Mouse (Mus musculus): Measurements from ENCODE around the gene Creb5.

DNA sequence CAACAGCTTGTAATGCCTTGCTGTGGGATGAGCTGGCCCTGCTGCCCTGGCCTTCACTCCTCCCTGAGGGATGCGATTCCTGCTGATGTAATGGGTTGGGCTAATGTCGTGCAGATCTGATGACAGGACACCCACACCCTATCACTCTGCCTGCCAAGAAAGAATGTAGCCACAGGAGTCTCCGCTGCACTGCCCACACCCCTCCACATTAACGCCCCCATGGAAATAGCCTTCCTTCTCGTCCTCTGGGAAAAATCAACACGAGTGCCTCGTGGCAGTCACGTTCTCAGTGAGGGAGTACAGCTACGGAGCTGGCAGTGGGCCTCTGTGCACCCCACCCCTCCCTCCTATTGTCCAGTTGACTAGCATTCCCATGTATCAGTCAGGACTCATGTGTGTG is 50.3 kb downstream of the Creb5 start:
- TF ChIP-seq POLR2A (IDR thresholded peaks at IDR 0.05; ENCODE audit: extremely low read depth, insufficient read depth, low read length), result no peak
- no peak for TF ChIP-seq CTCF (IDR thresholded peaks at IDR 0.05; ENCODE audit: extremely low read depth, insufficient read depth, low read length)

Measured in cortical plate, adult 2 months (tissue).